Mouse (Mus musculus) liver, embryonic 14.5 days (tissue): ENCODE results near the gene Tcap.

Experiments used
- CTCF ChIP-seq: IDR thresholded peaks from 2 replicates; pipeline ENCODE4 v1.5.1; 2016; ENCODE audit warnings: antibody characterized with exemption, low read depth, control low read depth
- EP300 ChIP-seq: IDR thresholded peaks from 2 replicates; pipeline ENCODE4 v1.6.1; 2016; ENCODE audit warnings: antibody characterized with exemption, low read depth

- TF ChIP-seq CTCF (no peak), EP300 (no peak)
Observed at GRCm38 (mm10) chr11:98338507-98338961, 45.1 kb upstream of the Tcap start.
